12 mouse cellular contexts compared by ENCODE assay signal in the genomic region with DNA sequence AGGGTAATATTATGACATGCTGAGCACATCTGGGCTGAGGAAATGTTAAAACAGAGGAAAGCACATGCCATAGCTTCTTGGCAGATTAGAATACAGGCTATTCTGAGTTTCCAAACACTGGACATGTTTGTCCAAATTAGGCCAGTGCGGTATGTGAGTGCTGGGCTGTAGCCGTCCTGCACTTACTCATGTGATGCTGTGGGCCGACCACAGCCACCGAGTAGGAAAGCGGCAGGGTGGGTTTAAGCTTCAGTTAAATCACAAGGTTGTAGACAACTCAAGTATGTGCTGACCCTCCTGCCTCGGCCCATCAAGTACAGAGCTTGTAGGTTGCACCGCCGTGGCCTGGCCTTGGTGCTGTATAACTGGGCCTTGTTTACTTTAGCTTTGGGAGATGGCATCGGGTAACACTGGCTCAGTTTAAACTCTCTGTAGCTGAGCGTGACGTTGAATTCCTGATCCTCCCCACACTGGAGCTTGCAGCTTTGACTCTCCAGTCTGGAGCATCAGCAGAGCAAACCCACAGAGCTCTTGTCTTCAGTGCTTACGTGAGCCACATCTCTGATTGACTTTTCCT. TPM values are rescaled to one million over a fixed set of nuclear protein-coding genes. Genes with fewer than 3 reads are reported as not detected.
DNase-seq lines count a peak whose midpoint lies in the region; ATAC-seq and TF ChIP-seq lines count a peak whose summit lies in the region.
"Had no signal": no experiment of that assay in that cellular context is flagged by ENCODE, and none has a peak within 500 bp of the region (broad histone marks: within the 10 kb centered on the region; RNA-seq: fewer than 3 reads in every experiment).

No protein-coding gene starts in this region.

- peak overlapping the region; percentile 96 for H3K27ac ChIP-seq in heart, embryonic 15.5 days
- peak overlapping the region; percentile 54; the same call in 1 of the 2 replicates for H3K27ac ChIP-seq in lung, embryonic 14.5 days (ENCODE audit: low read depth)
- H3K27ac ChIP-seq in embryonic fibroblast, embryonic 13.5 days (ENCODE audit: insufficient read depth, low read length) = peak overlapping the region; percentile 49
- H3K27ac ChIP-seq in stomach, postnatal 0 days (replicated peaks) = peak overlapping the region; percentile 83
- H3K27ac ChIP-seq: forebrain, embryonic 13.5 days; liver, embryonic 13.5 days; midbrain, embryonic 12.5 days had no signal

- peaks cover 30% of the 10 kb centered on the region; the same call in 1 of the 2 replicates for H3K36me3 ChIP-seq in heart, embryonic 15.5 days
- H3K36me3 ChIP-seq in lung, embryonic 14.5 days (ENCODE audit: insufficient read depth) = peaks cover 53% of the 10 kb centered on the region
- peaks cover 6% of the 10 kb centered on the region; the same call in 1 of the 2 replicates for H3K36me3 ChIP-seq in stomach, postnatal 0 days (ENCODE audit: control insufficient read depth, insufficient read depth, low read length)

- H3K9me3 ChIP-seq in heart, embryonic 15.5 days (replicated peaks) = no peaks in the 10 kb centered on the region
- H3K9me3 ChIP-seq in lung, embryonic 14.5 days (ENCODE audit: low read depth, low read length) = no peaks in the 10 kb centered on the region
- H3K9me3 ChIP-seq in stomach, postnatal 0 days (ENCODE audit: control insufficient read depth, low read length) = no peaks in the 10 kb centered on the region
- H3K9me3 ChIP-seq: forebrain, embryonic 13.5 days; liver, embryonic 13.5 days; midbrain, embryonic 12.5 days had no signal

- H3K27me3 ChIP-seq in heart, embryonic 15.5 days = no peaks in the 10 kb centered on the region
- H3K27me3 ChIP-seq in lung, embryonic 14.5 days (ENCODE audit: insufficient read depth, low read length) = no peaks in the 10 kb centered on the region
- no peaks in the 10 kb centered on the region for H3K27me3 ChIP-seq in stomach, postnatal 0 days (ENCODE audit: control insufficient read depth, insufficient read depth, low read length)
- H3K27me3 ChIP-seq: forebrain, embryonic 13.5 days; liver, embryonic 13.5 days; midbrain, embryonic 12.5 days had no signal

- no peak overlapping the region for H3K9ac ChIP-seq in heart, embryonic 15.5 days
- H3K9ac ChIP-seq in lung, embryonic 14.5 days = no peak overlapping the region; the same call in 1 of the 2 replicates
- no peak overlapping the region for H3K9ac ChIP-seq in stomach, postnatal 0 days (ENCODE audit: low read length)
- H3K9ac ChIP-seq: forebrain, embryonic 13.5 days; liver, embryonic 13.5 days; midbrain, embryonic 12.5 days had no signal

- TF ChIP-seq EP300 in stomach, postnatal 0 days (optimal IDR thresholded peaks at IDR 0.05) = no peak

- H3K4me1 ChIP-seq in heart, embryonic 15.5 days (replicated peaks) = peaks cover 49% of the 10 kb centered on the region
- no peaks in the 10 kb centered on the region for H3K4me1 ChIP-seq in lung, embryonic 14.5 days (ENCODE audit: insufficient read depth)
- peaks cover 12% of the 10 kb centered on the region for H3K4me1 ChIP-seq in embryonic fibroblast, embryonic 13.5 days (ENCODE audit: control insufficient read depth, insufficient read depth, low read length)
- H3K4me1 ChIP-seq in stomach, postnatal 0 days (replicated peaks; ENCODE audit: control insufficient read depth, insufficient read depth) = 0 out of 2 replicates have a peak, but pooled peaks cover 3% of the 10 kb centered on the region
- H3K4me1 ChIP-seq: forebrain, embryonic 13.5 days; midbrain, embryonic 12.5 days had no signal

- WGBS in heart, embryonic 15.5 days = 43% methylated on average over 12 of the region's 12 CpGs
- 39% methylated on average over 12 of the region's 12 CpGs for WGBS in lung, embryonic 14.5 days
- 39% methylated on average over 12 of the region's 12 CpGs for WGBS in stomach, postnatal 0 days

- peak; percentile 63; the same call in 1 of the 2 replicates for ATAC-seq in heart, embryonic 15.5 days (replicated peaks; ENCODE audit: insufficient number of reproducible peaks, insufficient read depth, low FRiP score, low read depth)
- no peak for ATAC-seq in lung, embryonic 14.5 days (ENCODE audit: insufficient read depth)
- ATAC-seq in stomach, postnatal 0 days (ENCODE audit: low FRiP score, low TSS enrichment) = peak; percentile 65
- ATAC-seq: forebrain, embryonic 13.5 days; intestine, embryonic 16.5 days had no signal

- TF ChIP-seq POLR2A in embryonic fibroblast, embryonic 13.5 days (IDR thresholded peaks at IDR 0.05; ENCODE audit: low read depth, low read length) = no peak

- no peak for TF ChIP-seq CTCF in lung, embryonic 14.5 days (IDR thresholded peaks at IDR 0.05; ENCODE audit: low read depth)
- TF ChIP-seq CTCF in embryonic fibroblast, embryonic 13.5 days (IDR thresholded peaks at IDR 0.05; ENCODE audit: borderline replicate concordance, insufficient read depth, low read length) = no peak
- TF ChIP-seq CTCF in stomach, postnatal 0 days (IDR thresholded peaks at IDR 0.05; ENCODE audit: low read depth) = no peak

- DNase-seq in heart, postnatal 14 days = no peak
- no peak for DNase-seq in lung, embryonic 14.5 days
- DNase-seq in lung, adult 18-20 months = no peak
- no peak for DNase-seq in stomach, postnatal 0 days (ENCODE audit: low spot score)
- DNase-seq in embryo, embryonic 9.5 days (ENCODE audit: extremely low spot score) = no peak
- DNase-seq: liver, embryonic 13.5 days; thymus, postnatal 36 days had no signal

- H3K4me3 ChIP-seq in heart, embryonic 15.5 days = no peak overlapping the region
- H3K4me3 ChIP-seq in lung, embryonic 14.5 days (ENCODE audit: low read depth, low read length) = no peak overlapping the region
- no peak overlapping the region for H3K4me3 ChIP-seq in embryonic fibroblast, embryonic 13.5 days (ENCODE audit: insufficient read depth, low read length)
- H3K4me3 ChIP-seq in stomach, postnatal 0 days (ENCODE audit: low read depth, low read length) = no peak overlapping the region
- H3K4me3 ChIP-seq: forebrain, embryonic 13.5 days; liver, embryonic 13.5 days; midbrain, embryonic 12.5 days had no signal

- peak overlapping the region; percentile 37 for H3K4me2 ChIP-seq in heart, embryonic 15.5 days
- no peak overlapping the region for H3K4me2 ChIP-seq in lung, embryonic 14.5 days
- no peak overlapping the region for H3K4me2 ChIP-seq in stomach, postnatal 0 days (replicated peaks; ENCODE audit: low read depth)
- H3K4me2 ChIP-seq: forebrain, embryonic 13.5 days; liver, embryonic 13.5 days; midbrain, embryonic 12.5 days had no signal

- intact Hi-C loops in heart, postnatal 14 days (cut with DNase I) = no loop called here

RNA-seq across cellular contexts. Expression of a gene that starts 33.7 kb away (rescaled TPM):
- 7.2 and 8.0 TPM in 2 replicates for polyA plus RNA-seq in heart, embryonic 15.5 days (2015; fragmentation: Nextera tagmentation; extraction: Ambion mirVana)
- 1 to 10 TPM; 1.4 to 1.5 TPM for total RNA-seq in heart, postnatal 14 days (2021)
- polyA plus RNA-seq in lung, embryonic 14.5 days (2014; fragmentation: Nextera tagmentation; extraction: Ambion mirVana) = 5.3 and 6.4 TPM in 2 replicates
- 4.0 and 4.4 TPM in 2 replicates for polyA plus RNA-seq in embryonic fibroblast, embryonic 13.5 days (2011; ENCODE audit: insufficient read length, low read depth, missing spikeins)
- polyA plus RNA-seq in stomach, postnatal 0 days (2015; fragmentation: Nextera tagmentation; extraction: Ambion mirVana) = 5.2 and 5.3 TPM in 2 replicates

RNA-seq across cellular contexts. Expression of a gene that starts 33.9 kb away (rescaled TPM):
- polyA plus RNA-seq in heart, embryonic 15.5 days (2015; fragmentation: Nextera tagmentation; extraction: Ambion mirVana) = 177 and 206 TPM in 2 replicates
- 100 to 1,000 TPM in 1 of 2 experiments, 10 to 100 TPM in 1; 86.7 to 103 TPM for total RNA-seq in heart, postnatal 14 days (2021)
- polyA plus RNA-seq in lung, embryonic 14.5 days (2014; fragmentation: Nextera tagmentation; extraction: Ambion mirVana) = 219 and 223 TPM in 2 replicates
- polyA plus RNA-seq in embryonic fibroblast, embryonic 13.5 days (2011; ENCODE audit: insufficient read length, low read depth, missing spikeins) = 138 and 165 TPM in 2 replicates
- polyA plus RNA-seq in stomach, postnatal 0 days (2015; fragmentation: Nextera tagmentation; extraction: Ambion mirVana) = 187 and 191 TPM in 2 replicates

RNA-seq across cellular contexts. Expression of a gene that starts 36.1 kb away (rescaled TPM):
- polyA plus RNA-seq in heart, embryonic 15.5 days (2015; fragmentation: Nextera tagmentation; extraction: Ambion mirVana) = 11.9 and 12.2 TPM in 2 replicates
- 10 to 100 TPM; 85.5 to 87.2 TPM for total RNA-seq in heart, postnatal 14 days (2021)
- 9.5 and 10.1 TPM in 2 replicates for polyA plus RNA-seq in lung, embryonic 14.5 days (2014; fragmentation: Nextera tagmentation; extraction: Ambion mirVana)
- 15.6 and 15.9 TPM in 2 replicates for polyA plus RNA-seq in embryonic fibroblast, embryonic 13.5 days (2011; ENCODE audit: insufficient read length, low read depth, missing spikeins)
- 7.8 and 8.2 TPM in 2 replicates for polyA plus RNA-seq in stomach, postnatal 0 days (2015; fragmentation: Nextera tagmentation; extraction: Ambion mirVana)

RNA-seq across cellular contexts. Expression of a gene that starts 51.4 kb away (rescaled TPM):
- polyA plus RNA-seq in heart, embryonic 15.5 days (2015; fragmentation: Nextera tagmentation; extraction: Ambion mirVana) = 49.4 and 51.7 TPM in 2 replicates
- total RNA-seq in heart, postnatal 14 days (2021) = 10 to 100 TPM; 23.1 to 25.6 TPM
- polyA plus RNA-seq in lung, embryonic 14.5 days (2014; fragmentation: Nextera tagmentation; extraction: Ambion mirVana) = 72.1 and 75.5 TPM in 2 replicates
- 16.7 and 19.1 TPM in 2 replicates for polyA plus RNA-seq in embryonic fibroblast, embryonic 13.5 days (2011; ENCODE audit: insufficient read length, low read depth, missing spikeins)
- 40.5 and 41.5 TPM in 2 replicates for polyA plus RNA-seq in stomach, postnatal 0 days (2015; fragmentation: Nextera tagmentation; extraction: Ambion mirVana)

RNA-seq across cellular contexts. Expression of a gene that starts 51.9 kb away (rescaled TPM):
- polyA plus RNA-seq in heart, embryonic 15.5 days (2015; fragmentation: Nextera tagmentation; extraction: Ambion mirVana) = 43.7 and 53.7 TPM in 2 replicates
- 10 to 100 TPM; 15.1 to 16.5 TPM for total RNA-seq in heart, postnatal 14 days (2021)
- polyA plus RNA-seq in lung, embryonic 14.5 days (2014; fragmentation: Nextera tagmentation; extraction: Ambion mirVana) = 74.4 and 77.3 TPM in 2 replicates
- polyA plus RNA-seq in embryonic fibroblast, embryonic 13.5 days (2011; ENCODE audit: insufficient read length, low read depth, missing spikeins) = 50.6 and 57.2 TPM in 2 replicates
- 23.8 and 26.0 TPM in 2 replicates for polyA plus RNA-seq in stomach, postnatal 0 days (2015; fragmentation: Nextera tagmentation; extraction: Ambion mirVana)
